Mouse (Mus musculus) hindbrain, embryonic 15.5 days (tissue): ENCODE data around the gene Parp12. TPM values are rescaled to one million over a fixed set of nuclear protein-coding genes. Genes with fewer than 3 reads are reported as not detected.

Source experiments
- ATAC-seq: fragments of 200-750 bp; cut with Nextera tagmentation; 2 replicates; pipeline ENCODE4 v1.8.0; 2017; ENCODE audit warnings: low read depth, moderate number of reproducible peaks, moderate TSS enrichment; ENCODE audit not compliant: low FRiP score
- H3K27ac ChIP-seq: fragments of 300-500 bp; sonication (generic); replicated peaks from 2 replicates; pipeline ENCODE4 v1.5.1; 2015; ENCODE audit warnings: mild to moderate bottlenecking, inconsistent platforms
- H3K27me3 ChIP-seq: fragments of 300-500 bp; sonication (generic); 2 replicates; pipeline ENCODE4 v1.6.1; 2015; ENCODE audit warnings: control low read depth, inconsistent platforms
- H3K36me3 ChIP-seq: fragments of 300-500 bp; sonication (generic); 2 replicates; pipeline ENCODE4 v1.6.1; 2015; ENCODE audit warnings: control low read depth, inconsistent platforms
- H3K4me1 ChIP-seq: fragments of 300-500 bp; sonication (generic); replicated peaks from 2 replicates; pipeline ENCODE4 v1.6.1; 2015; ENCODE audit warnings: control low read depth, inconsistent platforms
- H3K4me2 ChIP-seq: fragments of 300-500 bp; sonication (generic); 2 replicates; pipeline ENCODE4 v1.6.1; 2015; ENCODE audit warnings: moderate library complexity, mild to moderate bottlenecking, inconsistent platforms
- H3K4me3 ChIP-seq: fragments of 300-500 bp; sonication (generic); 2 replicates; pipeline ENCODE4 v1.5.1; 2015; ENCODE audit warnings: mild to moderate bottlenecking, inconsistent platforms
- H3K9ac ChIP-seq: fragments of 300-500 bp; sonication (generic); 2 replicates; pipeline ENCODE4 v1.6.1; 2015; ENCODE audit warnings: inconsistent platforms
- H3K9me3 ChIP-seq: fragments of 300-500 bp; sonication (generic); 2 replicates; pipeline ENCODE4 v1.6.1; 2016; ENCODE audit warnings: control low read depth, inconsistent platforms
- WGBS: fragments of 180-500 bp; shearing (Covaris S2); methylation state at CpG from one replicate; pipeline ENCODE4 v1.1.7; 2015; 5-methylcytosine and 5-hydroxymethylcytosine counted together
- polyA plus RNA-seq: library from polyadenylated mRNA; unstranded; fragments of >200 nt; fragmentation: Nextera tagmentation; extraction: Ambion mirVana; gene quantifications from 2 replicates; pipeline ENCODE4 v1.2.1, GENCODE M21; 2015

Gene Parp12
- polyA plus RNA-seq, 1 experiment from 2014 or later: 2.9 TPM

GRCm38 (mm10) chr6:39055831-39056261, 62.3 kb downstream of the Parp12 start:
- no peak overlapping the region for H3K27ac ChIP-seq
- no peaks in the 10 kb centered on the region for H3K27me3 ChIP-seq
- no peak overlapping the region for H3K4me2 ChIP-seq
- H3K4me3 ChIP-seq: no peak overlapping the region
- peaks cover 24% of the 10 kb centered on the region for H3K4me1 ChIP-seq
- WGBS: 58% methylated on average over 7 of the region's 7 CpGs
- no peak for ATAC-seq
- no peaks in the 10 kb centered on the region for H3K36me3 ChIP-seq
- H3K9me3 ChIP-seq: no peaks in the 10 kb centered on the region
- H3K9ac ChIP-seq: no peak overlapping the region

- Histone ChIP-seq H3K27ac (no peak overlapping the region), H3K4me2 (no peak overlapping the region), H3K27me3 (no peaks in the 10 kb centered on the region), H3K9me3 (no peaks in the 10 kb centered on the region), H3K9ac (no peak overlapping the region), H3K36me3 (no peaks in the 10 kb centered on the region), H3K4me1 (peaks cover 22% of the 10 kb centered on the region), H3K4me3 (no peak overlapping the region)
- WGBS: 79% methylated on average over 6 of the region's 6 CpGs
- ATAC-seq: 0 out of 2 replicates have a peak, but pooled peaks have one; percentile 44
These were observed 63.2 kb downstream of the Parp12 start for GRCm38 (mm10) chr6:39054878-39055508.

GRCm38 (mm10) chr6:39054206-39054864, 63.8 kb downstream of the Parp12 start:
- H3K4me2 ChIP-seq: no peak overlapping the region
- peak overlapping the region; percentile 38; the same call in 1 of the 2 replicates for H3K27ac ChIP-seq
- WGBS: 64% methylated on average over 13 of the region's 13 CpGs
- no peak overlapping the region for H3K9ac ChIP-seq
- H3K4me3 ChIP-seq: no peak overlapping the region
- no peaks in the 10 kb centered on the region for H3K36me3 ChIP-seq
- no peaks in the 10 kb centered on the region for H3K27me3 ChIP-seq
- peaks cover 22% of the 10 kb centered on the region for H3K4me1 ChIP-seq
- H3K9me3 ChIP-seq: no peaks in the 10 kb centered on the region
- peak; percentile 52; the same call in 1 of the 2 replicates for ATAC-seq

DNA sequence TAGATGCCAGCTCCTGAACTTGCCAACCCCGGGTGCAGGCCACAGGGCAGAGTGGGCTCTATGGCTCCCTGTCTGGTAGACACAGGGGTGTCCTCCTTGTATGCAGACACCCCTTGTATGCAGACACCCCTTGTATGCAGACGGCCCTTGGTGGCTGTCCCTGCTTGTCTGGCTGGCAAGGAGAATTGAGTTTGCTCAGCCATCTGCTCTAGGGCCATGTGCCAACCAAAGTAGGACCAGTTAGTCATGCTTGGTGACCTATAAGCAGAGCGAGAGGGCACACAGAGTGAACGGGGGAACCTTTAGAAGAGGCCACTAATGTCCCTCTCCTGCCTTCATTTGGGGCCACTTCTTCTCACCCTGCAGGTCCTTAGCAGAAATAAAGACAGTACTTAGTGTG, 65.5 kb downstream of the Parp12 start:
- Histone ChIP-seq H3K9me3 (no peaks in the 10 kb centered on the region), H3K4me3 (no peak overlapping the region), H3K36me3 (no peaks in the 10 kb centered on the region), H3K4me1 (peaks cover 22% of the 10 kb centered on the region), H3K4me2 (no peak overlapping the region), H3K27me3 (no peaks in the 10 kb centered on the region), H3K27ac (no peak overlapping the region), H3K9ac (no peak overlapping the region)
- 76% methylated on average over 4 of the region's 4 CpGs for WGBS
- ATAC-seq: no peak

- H3K27me3 ChIP-seq: no peaks in the 10 kb centered on the region
- no peaks in the 10 kb centered on the region for H3K9me3 ChIP-seq
- WGBS: 81% methylated on average over 9 of the region's 9 CpGs
- H3K4me2 ChIP-seq: no peak overlapping the region
- no peak overlapping the region for H3K27ac ChIP-seq
- H3K4me1 ChIP-seq: peaks cover 22% of the 10 kb centered on the region
- ATAC-seq: no peak
- no peak overlapping the region for H3K4me3 ChIP-seq
- H3K9ac ChIP-seq: no peak overlapping the region
- H3K36me3 ChIP-seq: no peaks in the 10 kb centered on the region
These were observed 66.2 kb downstream of the Parp12 start for GRCm38 (mm10) chr6:39051799-39052556.

GRCm38 (mm10) chr6:39050836-39051235, 67.3 kb downstream of the Parp12 start:
- no peak overlapping the region for H3K4me2 ChIP-seq
- H3K27ac ChIP-seq: no peak overlapping the region
- H3K9me3 ChIP-seq: no peaks in the 10 kb centered on the region
- H3K4me3 ChIP-seq: no peak overlapping the region
- WGBS: 80% methylated on average over 6 of the region's 6 CpGs
- H3K9ac ChIP-seq: no peak overlapping the region
- peaks cover 18% of the 10 kb centered on the region for H3K4me1 ChIP-seq
- no peaks in the 10 kb centered on the region for H3K36me3 ChIP-seq
- no peak for ATAC-seq
- H3K27me3 ChIP-seq: no peaks in the 10 kb centered on the region

DNA sequence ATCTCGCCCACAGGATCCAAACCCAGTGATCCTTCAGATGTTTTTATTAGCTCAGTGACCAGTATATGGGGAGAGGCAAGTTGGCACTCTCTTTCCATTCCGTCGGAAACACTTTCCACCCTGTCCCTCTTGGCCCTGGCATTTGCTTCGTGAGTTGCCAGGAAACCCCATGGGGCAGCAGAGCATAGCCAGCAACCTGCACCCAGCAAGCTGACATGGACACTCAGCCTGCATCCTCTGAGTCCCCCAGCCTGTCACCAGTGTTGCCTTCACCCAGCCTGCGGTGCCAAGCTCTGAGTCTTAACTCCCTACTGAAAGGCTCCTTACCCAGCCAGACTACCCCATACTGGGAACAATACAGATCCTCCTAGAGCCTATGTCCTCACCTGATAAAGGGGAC, 69.0 kb downstream of the Parp12 start:
- 45% methylated on average over 5 of the region's 5 CpGs for WGBS
- Histone ChIP-seq H3K4me3 (no peak overlapping the region), H3K27ac (no peak overlapping the region), H3K4me1 (peaks cover 2% of the 10 kb centered on the region; the same call in 1 of the 2 replicates), H3K36me3 (no peaks in the 10 kb centered on the region), H3K27me3 (no peaks in the 10 kb centered on the region), H3K9me3 (no peaks in the 10 kb centered on the region), H3K4me2 (no peak overlapping the region), H3K9ac (no peak overlapping the region)
- ATAC-seq: no peak

DNA sequence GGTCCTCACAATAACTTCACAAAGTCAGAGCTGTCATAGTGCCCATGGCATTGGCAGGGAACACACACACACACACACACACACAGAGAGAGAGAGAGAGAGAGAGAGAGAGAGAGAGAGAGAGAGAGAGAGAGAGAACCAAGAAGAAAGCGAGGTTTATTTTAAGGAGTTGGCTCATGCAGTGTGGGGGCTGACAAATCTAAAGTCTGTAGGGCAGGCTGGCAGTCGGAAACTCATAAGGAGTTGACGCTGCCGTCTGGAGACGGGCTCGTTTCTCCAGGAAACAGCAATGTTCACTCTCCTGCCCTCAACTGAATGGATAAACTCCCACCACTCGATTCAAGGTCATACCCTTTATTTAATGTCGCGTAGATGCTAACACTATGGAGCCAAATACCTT, 77.7 kb downstream of the Parp12 start:
- H3K9ac ChIP-seq: no peak overlapping the region
- whole genome bisulfite sequencing: 88% methylated on average over 9 of the region's 9 CpGs
- H3K4me1 ChIP-seq: no peaks in the 10 kb centered on the region; the same call in 1 of the 2 replicates
- H3K9me3 ChIP-seq: no peaks in the 10 kb centered on the region
- no peaks in the 10 kb centered on the region for H3K27me3 ChIP-seq
- no peak overlapping the region for H3K27ac ChIP-seq
- H3K4me3 ChIP-seq: no peak overlapping the region
- no peak overlapping the region for H3K4me2 ChIP-seq
- ATAC-seq: no peak
- no peaks in the 10 kb centered on the region for H3K36me3 ChIP-seq

Other genes starting within 250 kb of the Parp12 start
- 2.0 and 2.7 TPM in 2 replicates for gene Tbxas1, start 242.9 kb downstream of the Parp12 start, polyA plus RNA-seq
- 34.6 and 37.0 TPM in 2 replicates for gene Hipk2, start 242.2 kb downstream of the Parp12 start, polyA plus RNA-seq
- gene Kdm7a, start 88.4 kb upstream of the Parp12 start, polyA plus RNA-seq: 4.7 and 6.0 TPM in 2 replicates